Mouse (Mus musculus) gastrocnemius, adult 8-10 months (tissue): Measurements from ENCODE around the gene Defb35. TPM values are rescaled to one million over a fixed set of nuclear protein-coding genes. Genes with fewer than 3 reads are reported as not detected.
"Not testable (repeated sequence)": the region's sequence is repeated elsewhere in the genome, so short reads cannot be mapped to it uniquely, and the experiment has no call there.

ENCODE experiments used
- DNase-seq, 2 experiments: peaks; one replicate each; pipeline ENCODE4 v3.0.0; 2022; ENCODE audit warnings: low spot score in 2 of 2
- total RNA-seq, 4 experiments: library from RNA; stranded (reverse); gene quantifications; 2 replicates each; pipeline ENCODE4 v1.2.4; 2022

The Defb35 gene
- not detected for total RNA-seq

- not testable (repeated sequence) for DNase-seq
Measured at GRCm38 (mm10) chr8:21938052-21938451, at the start of gene Defb35. Gene Defb35, plus strand, starts transcription at chr8:21938352.

DNA sequence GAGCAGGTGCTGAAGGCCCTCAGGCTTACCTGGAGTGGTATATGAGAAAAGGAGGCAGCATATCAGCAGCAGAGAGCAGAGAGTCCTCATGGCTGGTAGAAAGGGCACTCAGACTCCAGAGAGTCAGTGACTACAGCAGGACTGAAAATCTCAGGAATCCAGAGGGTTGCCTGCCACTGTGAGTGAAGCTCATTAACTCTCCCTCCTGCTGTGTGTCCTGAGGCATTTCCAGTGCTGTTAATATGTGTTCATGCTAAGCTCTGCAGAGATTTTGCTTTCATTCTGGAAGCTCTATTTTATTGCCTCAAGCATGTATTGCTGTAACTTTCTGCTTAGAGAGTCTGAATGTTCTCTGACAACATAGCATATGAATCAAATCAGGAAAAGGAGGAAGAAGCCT, 31.9 kb upstream of the Defb35 start, which contains the start of gene Defb11:
Gene Defb11 (minus strand): TSS at position 123 of the 400 bp plus-strand sequence.
- not testable (repeated sequence) for DNase-seq

GRCm38 (mm10) chr8:21911931-21912330, 26.2 kb upstream of the Defb35 start:
- no peak for DNase-seq

DNA sequence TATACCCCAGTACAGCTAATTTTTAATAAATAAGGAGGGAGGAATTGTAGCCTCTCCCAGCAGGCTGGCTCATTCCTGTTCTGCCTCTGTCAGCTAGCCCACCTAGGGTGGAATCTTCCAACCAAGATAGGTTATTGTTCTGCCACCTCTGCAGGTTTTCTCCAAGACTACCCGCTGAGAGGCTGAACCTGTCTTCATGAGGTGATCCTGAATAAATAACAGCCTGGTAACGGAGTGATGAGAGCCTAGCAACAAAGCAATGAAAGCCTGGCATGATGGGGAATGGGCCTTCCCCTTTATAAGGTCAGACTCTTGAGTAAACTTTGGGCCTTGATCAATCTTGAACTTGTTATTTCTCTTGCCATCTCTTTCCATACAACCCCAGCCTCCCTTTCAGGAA, 25.6 kb upstream of the Defb35 start:
- no peak for DNase-seq

- DNase-seq: no peak
Measured at GRCm38 (mm10) chr8:21915625-21916024, 22.5 kb upstream of the Defb35 start.

DNA sequence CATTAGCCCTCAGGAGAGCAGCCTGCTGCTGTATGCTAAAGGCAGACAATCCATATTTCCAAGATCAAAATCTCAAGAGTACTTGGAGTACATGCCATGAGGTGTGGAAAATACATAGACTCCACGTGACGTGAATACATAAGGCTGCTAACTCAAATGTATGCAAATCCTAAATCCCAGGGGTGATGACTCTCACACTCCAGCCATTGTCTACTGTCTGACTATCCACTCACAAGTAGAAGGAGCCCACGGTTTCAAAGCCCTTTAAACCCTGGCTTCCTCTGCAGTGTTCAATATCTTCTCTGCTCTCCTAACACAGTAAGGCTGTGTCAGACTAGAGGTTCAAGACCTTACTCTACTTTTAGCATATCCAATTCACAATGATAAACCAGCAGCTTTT, 7.4 kb upstream of the Defb35 start:
- DNase-seq: not testable (repeated sequence)

DNA sequence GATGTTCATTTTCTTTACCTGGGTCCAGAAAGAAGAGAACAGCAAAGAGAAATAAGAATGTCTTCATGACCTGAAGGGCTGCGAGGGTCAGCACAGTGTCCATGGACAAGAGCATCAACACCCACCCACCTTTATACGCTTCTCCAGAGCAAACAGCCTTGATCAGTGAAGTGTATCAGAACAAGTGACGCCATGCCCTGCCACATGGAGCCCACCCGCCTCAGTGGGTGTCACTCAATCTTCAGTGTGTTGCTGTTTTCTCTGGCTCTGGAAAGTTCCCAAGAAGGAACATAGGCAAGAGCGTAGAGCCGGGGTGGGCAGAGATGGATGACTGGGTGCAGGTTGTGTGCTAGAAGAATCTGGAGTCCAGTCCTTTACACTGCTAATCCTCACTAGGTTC, 5.5 kb upstream of the Defb35 start, which contains the start of gene Defb15:
Gene Defb15 (minus strand): TSS at position 101 of the 400 bp plus-strand sequence.
- DNase-seq: no peak

DNA sequence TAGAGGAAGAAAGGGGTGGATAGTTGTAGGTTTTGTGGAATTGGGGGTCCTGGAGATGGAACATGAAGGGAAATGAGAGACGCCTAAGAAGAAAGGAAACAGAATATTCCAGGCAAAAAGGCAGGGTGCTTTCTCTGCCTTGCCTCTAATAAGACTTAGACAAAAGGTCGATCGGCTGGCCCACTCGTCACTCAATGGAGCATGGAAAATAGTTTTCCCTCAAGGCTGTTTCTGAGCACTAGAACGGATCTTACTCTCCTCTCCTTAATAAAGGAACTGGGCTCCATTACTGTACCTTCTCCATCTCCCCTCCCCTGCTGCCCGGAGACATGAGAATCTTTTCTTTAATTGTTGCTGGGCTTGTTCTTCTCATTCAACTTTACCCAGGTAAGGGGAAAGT, 8.3 kb downstream of the Defb35 start, which contains the start of gene Defb13:
Gene Defb13 (plus strand): TSS at position 301 of the 400 bp plus-strand sequence.
- no peak for DNase-seq

DNA sequence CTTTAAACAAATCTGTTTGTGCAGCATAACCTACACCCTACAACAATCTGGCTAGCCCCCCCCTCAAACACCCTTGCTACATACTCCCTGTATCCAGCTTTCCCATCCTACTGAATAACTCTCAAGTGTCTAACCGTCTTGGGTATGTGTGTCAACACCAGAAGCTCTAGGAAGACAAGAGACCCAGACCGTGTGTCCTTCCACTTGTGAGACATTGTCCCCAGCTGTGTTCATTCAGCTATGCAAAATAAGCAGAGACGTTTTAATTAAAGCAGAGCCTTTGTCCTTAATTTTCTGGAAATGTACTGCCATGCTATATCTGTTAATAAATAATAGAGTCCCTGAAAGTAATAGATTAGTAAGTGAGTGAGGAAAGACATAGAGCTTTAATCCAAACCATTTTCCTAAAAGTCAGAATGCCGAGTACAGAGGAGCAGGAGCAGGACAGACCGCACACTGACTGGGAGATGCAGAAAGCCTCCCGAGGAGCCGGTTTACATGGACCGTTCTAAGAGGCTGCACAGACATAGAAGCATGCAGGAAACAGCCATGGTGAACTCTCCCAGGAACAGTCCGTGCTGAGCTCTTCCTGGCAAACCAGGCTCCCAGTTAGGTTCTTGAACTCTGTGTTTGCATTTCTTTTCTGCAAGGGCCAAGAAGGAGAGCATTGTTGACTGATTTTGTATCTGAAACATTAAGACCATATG, 9.3 kb downstream of the Defb35 start:
- DNase-seq: no peak

DNA sequence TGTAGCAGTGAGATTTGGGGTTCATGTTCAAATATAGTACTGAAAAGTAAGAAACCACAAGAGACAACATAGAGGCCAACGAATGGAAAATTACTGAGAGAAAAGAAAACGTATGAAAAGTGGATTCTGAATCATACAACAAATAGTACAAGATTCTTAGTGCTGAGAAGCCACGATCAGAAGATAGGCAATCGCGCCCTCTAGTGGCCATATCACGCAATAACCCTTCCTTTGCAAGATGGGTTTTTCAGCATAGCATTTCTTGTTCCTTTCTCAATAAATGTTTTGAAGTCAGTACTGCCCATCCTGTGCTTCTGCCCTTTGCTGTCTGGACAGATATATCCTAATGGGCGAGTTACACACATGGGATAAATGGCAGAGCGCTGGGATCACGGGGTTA, 17.2 kb downstream of the Defb35 start:
- no peak for DNase-seq

DNA sequence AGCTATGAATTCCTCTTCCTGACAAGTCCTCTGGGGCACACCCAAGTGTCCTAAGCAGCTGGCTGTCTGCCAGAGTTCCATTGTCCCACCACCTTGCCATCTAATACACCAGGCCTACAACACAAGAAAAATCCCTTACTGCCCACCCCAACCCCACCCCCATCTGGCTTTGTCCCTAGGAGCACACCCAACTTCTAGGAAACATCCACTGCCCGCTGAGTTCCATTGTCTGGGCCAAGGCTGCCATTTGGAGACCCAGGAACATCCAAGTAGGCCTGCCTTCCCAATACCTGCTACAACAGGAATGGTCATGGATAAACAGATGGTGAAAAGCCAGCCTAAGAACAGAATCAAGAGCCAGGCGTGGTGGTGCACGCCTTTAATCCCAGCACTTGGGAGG, 18.2 kb downstream of the Defb35 start:
- DNase-seq: no peak

GRCm38 (mm10) chr8:21958414-21958813, 20.3 kb downstream of the Defb35 start, which contains the start of gene Fam90a1a:
Gene Fam90a1a, plus strand, starts transcription at chr8:21958714.
- no peak for DNase-seq

DNA sequence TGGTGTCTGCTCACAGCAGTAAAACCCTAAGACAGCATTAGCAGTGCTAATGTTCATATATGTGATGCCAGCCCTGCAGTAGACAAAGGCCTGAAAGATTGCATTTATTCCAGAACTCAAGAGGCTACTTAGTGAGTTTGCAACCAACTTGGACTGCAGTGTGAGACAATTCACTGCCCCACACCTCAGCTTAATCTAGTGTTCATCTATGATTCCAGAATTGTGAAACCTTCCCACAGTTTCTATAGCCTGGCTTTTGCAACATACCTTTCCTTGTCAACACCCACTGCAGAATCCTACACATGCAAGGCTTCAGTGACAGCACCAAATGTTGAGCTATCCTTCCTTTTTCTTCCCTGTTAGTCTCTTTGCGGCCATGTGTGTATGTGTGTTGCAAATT, 28.5 kb downstream of the Defb35 start:
- no peak for DNase-seq

- DNase-seq: no peak
Measured at GRCm38 (mm10) chr8:21969475-21969874, 31.3 kb downstream of the Defb35 start, which contains the start of gene Ccdc70. Gene Ccdc70, plus strand, starts transcription at chr8:21969775.

DNA sequence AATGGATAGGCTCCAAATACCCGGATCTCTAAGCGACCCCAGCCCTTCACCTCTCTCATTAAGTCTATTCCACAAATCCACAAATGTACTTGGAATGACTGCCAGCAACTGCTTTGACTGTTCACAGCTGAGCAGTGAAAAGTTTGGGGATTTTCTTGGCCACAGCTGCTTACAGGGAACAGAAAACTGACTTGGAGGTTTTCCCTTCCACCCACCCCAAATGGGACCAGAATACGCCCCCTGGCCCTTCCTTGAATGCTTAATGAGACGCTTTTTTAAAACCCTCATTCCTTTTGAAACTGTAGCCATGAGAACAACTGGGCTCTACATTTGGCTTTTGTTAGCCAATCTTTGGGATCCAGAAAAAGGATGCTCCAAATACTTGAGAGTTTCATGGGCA, 40.0 kb downstream of the Defb35 start:
- no peak for DNase-seq

GRCm38 (mm10) chr8:21981664-21982337, 43.6 kb downstream of the Defb35 start:
- no peak for DNase-seq

Other genes starting within 250 kb of the Defb35 start
- gene AY761184, start 234.7 kb upstream of the Defb35 start, total RNA-seq: not detected
- not detected for gene Defa24, start 203.9 kb upstream of the Defb35 start, total RNA-seq
- gene Defb50, start 114.8 kb upstream of the Defb35 start, total RNA-seq: not detected
- gene Defb2, start 98.4 kb upstream of the Defb35 start, total RNA-seq: not detected
- not detected for gene Defb10, start 79.5 kb upstream of the Defb35 start, total RNA-seq
- gene Defb9, start 52.9 kb upstream of the Defb35 start, total RNA-seq: not detected
- not detected for gene Defb11, start 31.9 kb upstream of the Defb35 start, total RNA-seq
- gene Defb15, start 5.6 kb upstream of the Defb35 start, total RNA-seq: not detected
- not detected for gene Defb13, start 8.4 kb downstream of the Defb35 start, total RNA-seq
- not detected for gene Fam90a1a, start 20.4 kb downstream of the Defb35 start, total RNA-seq
- gene Ccdc70, start 31.4 kb downstream of the Defb35 start, total RNA-seq: not detected
- gene Atp7b, start 122.0 kb downstream of the Defb35 start, total RNA-seq: under 1 TPM in 1 of 4 experiments, not detected in 3; 0.05 TPM
- gene Alg11, start 122.4 kb downstream of the Defb35 start, total RNA-seq: 1 to 10 TPM; 6.9 to 9.2 (median 7.9) TPM
- gene Nek5, start 186.7 kb downstream of the Defb35 start, total RNA-seq: under 1 TPM; 0.65 to 0.86 (median 0.70) TPM
- gene Nek3, start 228.1 kb downstream of the Defb35 start, total RNA-seq: 1 to 10 TPM; 2.1 to 3.1 (median 2.6) TPM
- gene Ckap2, start 247.5 kb downstream of the Defb35 start, total RNA-seq: under 1 TPM in 1 of 4 experiments, not detected in 3; 0.29 TPM